Mouse (Mus musculus) midbrain, embryonic 14.5 days (tissue): ENCODE measurements around the gene Aldh1l1. TPM values are rescaled to one million over a fixed set of nuclear protein-coding genes. Genes with fewer than 3 reads are reported as not detected.

ENCODE experiments used
- ATAC-seq: fragments of 200-750 bp; cut with Nextera tagmentation; 2 replicates; pipeline ENCODE4 v1.8.0; 2017; ENCODE audit warnings: moderate number of reproducible peaks, moderate library complexity; ENCODE audit not compliant: low FRiP score, low TSS enrichment
- DNase-seq: peaks from one replicate; pipeline ENCODE4 v3.0.0-alpha.2; 2015
- H3K27ac ChIP-seq: fragments of 300-500 bp; sonication (generic); replicated peaks from 2 replicates; pipeline ENCODE4 v1.5.1; 2014; ENCODE audit warnings: mild to moderate bottlenecking, low read depth, low read length, moderate library complexity
- H3K27me3 ChIP-seq: fragments of 300-500 bp; sonication (generic); 2 replicates; pipeline ENCODE4 v1.6.1; 2014; ENCODE audit warnings: low read length, control low read depth, mixed read lengths; ENCODE audit not compliant: control insufficient read depth, insufficient read depth
- H3K36me3 ChIP-seq: fragments of 300-500 bp; sonication (generic); 2 replicates; pipeline ENCODE4 v1.6.1; 2014; ENCODE audit warnings: low read length, control low read depth; ENCODE audit not compliant: control insufficient read depth, insufficient read depth
- H3K4me1 ChIP-seq: fragments of 300-500 bp; sonication (generic); 2 replicates; pipeline ENCODE4 v1.6.1; 2014; ENCODE audit warnings: mild to moderate bottlenecking, antibody characterized with exemption, low read length, control low read depth; ENCODE audit not compliant: control insufficient read depth, insufficient read depth
- H3K4me2 ChIP-seq: fragments of 300-500 bp; sonication (generic); 2 replicates; pipeline ENCODE4 v1.6.1; 2014; ENCODE audit warnings: mild to moderate bottlenecking, low read length, moderate library complexity
- H3K4me3 ChIP-seq: fragments of 300-500 bp; sonication (generic); replicated peaks from 2 replicates; pipeline ENCODE4 v1.5.1; 2014; ENCODE audit warnings: low read depth, low read length
- H3K9ac ChIP-seq: fragments of 300-500 bp; sonication (generic); replicated peaks from 2 replicates; pipeline ENCODE4 v1.6.1; 2014; ENCODE audit warnings: mild to moderate bottlenecking, low read length, moderate library complexity
- H3K9me3 ChIP-seq: fragments of 300-500 bp; sonication (generic); 2 replicates; pipeline ENCODE4 v1.6.1; 2016; ENCODE audit warnings: low read length, control low read depth, mixed read lengths; ENCODE audit not compliant: control insufficient read depth
- WGBS: fragments of 180-500 bp; shearing (Covaris S2); extraction: QIAGEN DNeasy Blood & Tissue Kit; methylation state at CpG from one replicate; pipeline ENCODE4 v1.1.7; 2014; 5-methylcytosine and 5-hydroxymethylcytosine counted together
- polyA plus RNA-seq: library from polyadenylated mRNA; unstranded; fragments of >200 nt; fragmentation: Nextera tagmentation; extraction: Ambion mirVana; gene quantifications from 2 replicates; pipeline ENCODE4 v1.2.1, GENCODE M21; 2014

The Aldh1l1 gene
- polyA plus RNA-seq = 44.5 and 51.9 TPM in 2 replicates

DNA sequence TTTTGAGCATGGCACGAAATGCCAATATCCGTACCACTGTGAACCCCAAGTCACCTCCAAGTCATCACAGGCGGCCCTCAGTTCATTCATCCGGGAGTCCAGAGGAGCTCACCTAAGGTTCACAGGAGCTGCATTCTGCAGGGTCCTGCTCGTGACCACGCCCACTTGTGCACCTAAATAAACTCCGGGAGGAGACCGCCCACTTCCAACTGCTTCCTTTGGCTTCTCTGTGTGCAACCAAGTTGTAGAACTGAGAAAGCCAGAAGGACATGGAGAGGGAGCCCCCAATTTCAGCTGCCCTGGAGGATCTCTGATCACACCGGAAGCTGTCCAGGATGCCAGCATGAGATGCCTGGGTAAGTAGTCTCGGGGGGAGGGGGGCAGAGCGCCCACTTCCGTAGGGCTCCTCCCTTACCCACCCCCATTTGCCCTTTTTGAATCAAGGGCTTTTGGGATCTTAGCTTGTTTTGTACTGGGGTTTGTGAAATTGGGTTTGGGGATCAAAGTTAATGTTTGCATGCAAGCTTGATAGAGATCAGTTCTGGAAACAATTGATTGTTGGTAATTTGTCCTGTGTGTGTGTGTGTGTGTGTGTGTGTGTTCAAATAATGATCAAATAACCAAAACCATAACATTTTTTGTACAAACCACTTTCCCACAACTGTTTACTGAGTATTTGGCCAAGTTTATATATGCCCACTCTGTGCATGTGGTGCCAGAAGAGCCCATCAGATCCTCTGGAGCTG is at the start of gene Aldh1l1:
TSS of gene Aldh1l1 (plus strand) at position 252 of the 746 bp plus-strand sequence.
- Histone ChIP-seq H3K4me3 (no peak within 1 kb of the TSS), H3K4me1 (no peaks in the 10 kb centered on the region), H3K4me2 (no peak within 1 kb of the TSS), H3K9ac (no peak within 1 kb of the TSS), H3K27me3 (no peaks in the 10 kb centered on the region), H3K9me3 (no peaks in the 10 kb centered on the region), H3K36me3 (no peaks in the 10 kb centered on the region), H3K27ac (no peak within 1 kb of the TSS)
- DNase-seq = no peak
- 84% methylated on average over 12 of the region's 12 CpGs for WGBS
- no peak for ATAC-seq

DNA sequence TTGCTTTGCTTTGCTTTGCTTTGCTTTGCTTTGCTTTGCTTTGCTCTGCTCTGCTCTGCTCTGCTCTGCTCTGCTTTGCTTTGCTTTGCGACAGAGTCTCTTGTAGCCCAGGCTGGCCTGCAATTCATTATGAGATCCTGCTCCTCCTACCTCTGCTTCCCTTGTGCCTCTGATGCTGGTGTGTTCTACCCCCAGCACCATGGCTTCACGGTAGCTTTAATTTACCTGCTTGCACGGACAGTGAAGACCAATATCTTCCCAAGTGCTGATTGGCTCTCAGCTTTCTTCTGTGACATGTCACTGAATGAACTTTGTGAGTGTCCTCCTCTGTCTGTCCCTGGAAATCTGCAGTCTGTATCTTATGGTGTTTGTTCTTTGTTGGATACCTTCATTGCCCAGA is 49.2 kb upstream of the Aldh1l1 start:
- H3K36me3 ChIP-seq = no peaks in the 10 kb centered on the region
- 92% methylated on average over 3 of the region's 3 CpGs for WGBS
- no peaks in the 10 kb centered on the region for H3K27me3 ChIP-seq
- H3K27ac ChIP-seq = no peak overlapping the region
- no peak overlapping the region for H3K9ac ChIP-seq
- no peak for DNase-seq
- H3K4me2 ChIP-seq = no peak overlapping the region
- H3K4me3 ChIP-seq = no peak overlapping the region
- ATAC-seq = no peak
- H3K4me1 ChIP-seq = no peaks in the 10 kb centered on the region
- no peaks in the 10 kb centered on the region for H3K9me3 ChIP-seq

DNA sequence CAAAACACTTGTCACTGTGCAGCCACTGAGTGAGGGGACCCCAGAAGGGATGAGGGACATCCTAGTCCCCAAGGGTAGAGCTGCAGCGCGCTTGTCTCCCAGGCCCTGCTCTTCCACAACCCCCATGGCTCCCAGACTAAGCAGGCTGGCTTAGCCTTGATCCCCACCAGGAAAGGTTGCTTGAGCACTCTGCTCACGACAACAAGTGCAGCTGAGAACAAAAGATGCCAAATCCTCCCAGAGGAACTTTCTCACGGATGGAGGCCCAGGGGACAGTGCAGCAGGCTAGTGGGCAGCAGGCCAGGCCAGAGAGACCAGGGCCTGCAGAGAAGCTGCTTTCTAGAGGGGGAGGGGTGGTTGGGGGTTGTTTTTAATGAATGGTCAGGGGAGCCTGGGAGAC is 39.3 kb upstream of the Aldh1l1 start:
- DNase-seq (peak; percentile 76), ATAC-seq (peak; percentile 53)
- H3K36me3 ChIP-seq = no peaks in the 10 kb centered on the region
- no peak overlapping the region for H3K4me3 ChIP-seq
- H3K27ac ChIP-seq = peak overlapping the region; percentile 70
- H3K9me3 ChIP-seq = no peaks in the 10 kb centered on the region
- H3K4me1 ChIP-seq = 0 out of 2 replicates have a peak, but pooled peaks cover 11% of the 10 kb centered on the region
- H3K9ac ChIP-seq = no peak overlapping the region
- WGBS = 15% methylated on average over 4 of the region's 4 CpGs
- H3K4me2 ChIP-seq = no peak overlapping the region
- H3K27me3 ChIP-seq = no peaks in the 10 kb centered on the region

- DNase-seq = peak; percentile 74
- 29% methylated on average over 7 of the region's 7 CpGs for WGBS
- H3K4me1 ChIP-seq = 0 out of 2 replicates have a peak, but pooled peaks cover 11% of the 10 kb centered on the region
- no peaks in the 10 kb centered on the region for H3K27me3 ChIP-seq
- H3K9me3 ChIP-seq = no peaks in the 10 kb centered on the region
- H3K4me2 ChIP-seq = no peak overlapping the region
- no peak overlapping the region for H3K27ac ChIP-seq
- no peak overlapping the region for H3K9ac ChIP-seq
- H3K4me3 ChIP-seq = no peak overlapping the region
- no peak for ATAC-seq
- H3K36me3 ChIP-seq = no peaks in the 10 kb centered on the region
These were observed 36.0 kb upstream of the Aldh1l1 start for GRCm38 (mm10) chr6:90450179-90450578.

DNA sequence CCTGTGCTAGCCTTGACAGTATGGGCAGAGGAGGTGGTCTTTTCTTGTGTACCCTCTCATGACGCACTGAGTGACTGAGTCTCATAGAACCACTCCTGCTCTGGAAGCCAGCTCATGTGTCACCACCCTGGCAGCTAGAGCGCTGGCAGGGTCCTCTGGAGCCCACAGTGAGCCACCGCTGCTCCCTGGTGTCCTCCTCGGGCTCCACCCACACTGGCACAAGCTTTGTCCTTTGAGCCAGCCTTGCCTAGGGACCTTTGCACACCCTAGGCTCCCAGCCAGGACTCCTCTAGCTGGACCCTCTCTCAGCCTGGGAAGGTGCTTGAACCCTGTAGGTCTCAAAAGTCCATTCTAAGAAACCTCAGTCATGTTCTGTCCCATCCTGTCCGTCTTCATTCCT is 35.5 kb upstream of the Aldh1l1 start:
- DNase-seq (no peak), ATAC-seq (no peak)
- no peak overlapping the region for H3K27ac ChIP-seq
- H3K4me3 ChIP-seq = no peak overlapping the region
- 0 out of 2 replicates have a peak, but pooled peaks cover 11% of the 10 kb centered on the region for H3K4me1 ChIP-seq
- WGBS = 73% methylated on average over 5 of the region's 5 CpGs
- no peaks in the 10 kb centered on the region for H3K27me3 ChIP-seq
- no peak overlapping the region for H3K4me2 ChIP-seq
- H3K9me3 ChIP-seq = no peaks in the 10 kb centered on the region
- no peak overlapping the region for H3K9ac ChIP-seq
- no peaks in the 10 kb centered on the region for H3K36me3 ChIP-seq

DNA sequence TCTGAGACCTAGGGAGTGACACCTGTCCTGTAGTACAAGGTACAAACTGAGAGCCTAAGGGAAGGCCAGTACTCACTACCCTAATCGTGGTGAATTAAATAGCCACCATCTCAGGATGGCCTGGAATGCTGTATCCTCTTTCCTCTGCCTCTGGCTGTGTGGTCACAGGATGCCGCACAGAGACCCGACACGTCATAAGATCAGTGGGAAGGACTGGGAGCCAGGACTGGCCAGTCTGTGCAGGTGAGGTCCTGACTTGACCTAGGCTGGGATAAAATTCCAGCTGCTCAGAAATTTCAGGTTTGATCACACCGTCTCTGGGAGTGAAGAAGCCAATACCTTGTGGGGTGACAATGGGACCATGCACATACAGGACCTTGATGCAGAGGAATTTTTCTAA is 34.7 kb upstream of the Aldh1l1 start:
- H3K4me2 ChIP-seq = no peak overlapping the region
- no peak overlapping the region for H3K27ac ChIP-seq
- H3K27me3 ChIP-seq = no peaks in the 10 kb centered on the region
- H3K36me3 ChIP-seq = no peaks in the 10 kb centered on the region
- WGBS = 93% methylated on average over 5 of the region's 5 CpGs
- no peaks in the 10 kb centered on the region for H3K9me3 ChIP-seq
- no peak for DNase-seq
- H3K4me1 ChIP-seq = 0 out of 2 replicates have a peak, but pooled peaks cover 9% of the 10 kb centered on the region
- no peak overlapping the region for H3K9ac ChIP-seq
- ATAC-seq = no peak
- no peak overlapping the region for H3K4me3 ChIP-seq

GRCm38 (mm10) chr6:90452603-90453002 is 33.6 kb upstream of the Aldh1l1 start:
- Histone ChIP-seq H3K9ac (no peak overlapping the region), H3K4me1 (no peaks in the 10 kb centered on the region), H3K4me3 (no peak overlapping the region), H3K27ac (no peak overlapping the region), H3K36me3 (no peaks in the 10 kb centered on the region), H3K4me2 (no peak overlapping the region), H3K9me3 (no peaks in the 10 kb centered on the region), H3K27me3 (no peaks in the 10 kb centered on the region)
- ATAC-seq (no peak), DNase-seq (no peak)

DNA sequence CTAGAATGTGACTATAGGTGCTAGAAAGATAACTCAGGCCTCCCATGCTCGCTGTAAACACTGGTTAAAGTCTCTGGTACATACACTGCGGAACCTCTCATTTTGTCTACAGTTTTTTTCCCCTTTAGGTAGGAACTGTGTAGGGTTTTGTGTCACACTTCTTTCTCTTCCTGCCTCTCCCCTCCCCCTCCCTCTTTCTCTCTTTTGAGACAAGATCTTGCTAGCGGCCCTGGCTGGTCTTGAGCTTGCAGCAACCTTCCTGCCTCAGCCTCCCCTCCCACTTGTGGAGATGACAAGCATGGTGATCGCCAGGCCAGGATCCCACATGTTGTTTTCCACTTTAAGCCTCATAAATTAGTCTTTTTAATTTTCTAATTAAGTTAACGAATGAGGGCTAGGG is 32.5 kb upstream of the Aldh1l1 start:
- no peak overlapping the region for H3K27ac ChIP-seq
- H3K4me3 ChIP-seq = no peak overlapping the region
- WGBS = 89% methylated on average over 5 of the region's 5 CpGs
- H3K9me3 ChIP-seq = no peaks in the 10 kb centered on the region
- H3K36me3 ChIP-seq = no peaks in the 10 kb centered on the region
- H3K27me3 ChIP-seq = no peaks in the 10 kb centered on the region
- H3K4me2 ChIP-seq = no peak overlapping the region
- ATAC-seq (no peak), DNase-seq (no peak)
- no peaks in the 10 kb centered on the region for H3K4me1 ChIP-seq
- H3K9ac ChIP-seq = no peak overlapping the region

DNA sequence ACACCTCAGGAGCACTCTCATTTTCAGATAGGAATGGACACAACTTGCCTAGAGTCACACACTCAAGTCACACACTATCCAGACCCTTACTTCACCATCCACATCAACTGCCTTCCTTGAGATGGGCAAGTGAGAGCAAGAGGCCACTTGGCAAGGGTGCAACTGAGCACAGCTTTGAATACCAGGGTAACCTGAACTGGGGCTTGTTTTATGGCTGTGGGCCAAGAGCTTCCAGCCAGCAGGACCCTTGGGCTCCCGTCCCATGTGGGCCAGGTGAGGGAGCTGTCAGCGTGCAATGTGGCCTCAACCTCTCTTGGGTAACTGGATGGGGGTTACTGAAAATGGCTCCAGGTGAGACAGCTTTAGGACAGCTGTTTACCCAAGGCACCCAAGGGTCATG is 28.8 kb upstream of the Aldh1l1 start:
- ATAC-seq = no peak
- H3K4me3 ChIP-seq = no peak overlapping the region
- H3K27me3 ChIP-seq = peaks cover 15% of the 10 kb centered on the region
- WGBS = 85% methylated on average over 2 of the region's 2 CpGs
- H3K4me1 ChIP-seq = peaks cover 5% of the 10 kb centered on the region; the same call in 1 of the 2 replicates
- no peak overlapping the region for H3K9ac ChIP-seq
- no peaks in the 10 kb centered on the region for H3K9me3 ChIP-seq
- H3K36me3 ChIP-seq = no peaks in the 10 kb centered on the region
- H3K27ac ChIP-seq = no peak overlapping the region
- DNase-seq = no peak
- H3K4me2 ChIP-seq = no peak overlapping the region
